Mouse (Mus musculus): Measurements from ENCODE around the gene Ash1l. TPM values are rescaled to one million over a fixed set of nuclear protein-coding genes. Genes with fewer than 3 reads are reported as not detected.

Gene Ash1l
- polyA plus RNA-seq (2015; fragmentation: Nextera tagmentation; extraction: Ambion mirVana), result 11.9 and 15.0 TPM in 2 replicates

GRCm38 (mm10) chr3:88950576-88951326 lies at the start of gene Ash1l, which contains the start of gene Dap3:
TSS of gene Ash1l (plus strand) at chr3:88950622.
TSS of gene Dap3 (minus strand) at chr3:88951181.
- ATAC-seq (peak; percentile 76), DNase-seq (ENCODE audit: low spot score) (peak; percentile 92)
- WGBS, result 1% methylated on average over 38 of the region's 64 CpGs
- H3K4me1 ChIP-seq (ENCODE audit: insufficient read depth, low read depth, low read length), result 0 out of 2 replicates have a peak, but pooled peaks cover 2% of the 10 kb centered on the region
- H3K4me2 ChIP-seq (replicated peaks; ENCODE audit: low read depth, low read length), result peak within 1 kb of the TSS; percentile 72
- H3K27ac ChIP-seq (ENCODE audit: low read length), result peak within 1 kb of the TSS; percentile 99
- H3K9ac ChIP-seq (replicated peaks; ENCODE audit: low read depth), result peak within 1 kb of the TSS; percentile 98
- H3K36me3 ChIP-seq (ENCODE audit: insufficient read depth, low read length), result no peaks in the 10 kb centered on the region
- H3K4me3 ChIP-seq (ENCODE audit: low read depth, low read length), result peak within 1 kb of the TSS; percentile 92
- TF ChIP-seq EP300 (IDR thresholded peaks at IDR 0.05) (no peak), CTCF (IDR thresholded peaks at IDR 0.05) (peak; percentile 68)
- H3K27me3 ChIP-seq (replicated peaks; ENCODE audit: insufficient read depth, low read length), result no peaks in the 10 kb centered on the region
- no peaks in the 10 kb centered on the region for H3K9me3 ChIP-seq (ENCODE audit: low read length)

- Histone ChIP-seq H3K36me3 (ENCODE audit: insufficient read depth, low read length) (peaks cover 57% of the 10 kb centered on the region), H3K4me1 (ENCODE audit: insufficient read depth, low read depth, low read length) (no peaks in the 10 kb centered on the region), H3K4me2 (replicated peaks; ENCODE audit: low read depth, low read length) (no peak overlapping the region), H3K4me3 (ENCODE audit: low read depth, low read length) (no peak overlapping the region), H3K9ac (replicated peaks; ENCODE audit: low read depth) (no peak overlapping the region), H3K27me3 (replicated peaks; ENCODE audit: insufficient read depth, low read length) (no peaks in the 10 kb centered on the region), H3K9me3 (ENCODE audit: low read length) (no peaks in the 10 kb centered on the region), H3K27ac (ENCODE audit: low read length) (no peak overlapping the region)
- ATAC-seq (no peak), DNase-seq (ENCODE audit: low spot score) (no peak)
- no peak for TF ChIP-seq CTCF (IDR thresholded peaks at IDR 0.05)
- TF ChIP-seq EP300 (IDR thresholded peaks at IDR 0.05), result no peak
- WGBS, result 80% methylated on average over 3 of the region's 3 CpGs
Observed at GRCm38 (mm10) chr3:88904803-88905202, 45.6 kb upstream of the Ash1l start.

GRCm38 (mm10) chr3:88905209-88905608 lies 45.2 kb upstream of the Ash1l start:
- no peaks in the 10 kb centered on the region for H3K4me1 ChIP-seq (ENCODE audit: insufficient read depth, low read depth, low read length)
- TF ChIP-seq CTCF (IDR thresholded peaks at IDR 0.05) (no peak), EP300 (IDR thresholded peaks at IDR 0.05) (no peak)
- no peak overlapping the region for H3K4me3 ChIP-seq (ENCODE audit: low read depth, low read length)
- no peaks in the 10 kb centered on the region for H3K9me3 ChIP-seq (ENCODE audit: low read length)
- H3K27me3 ChIP-seq (replicated peaks; ENCODE audit: insufficient read depth, low read length), result no peaks in the 10 kb centered on the region
- 85% methylated on average over 6 of the region's 6 CpGs for WGBS
- no peak for ATAC-seq
- no peak for DNase-seq (ENCODE audit: low spot score)
- H3K27ac ChIP-seq (ENCODE audit: low read length), result no peak overlapping the region
- no peak overlapping the region for H3K4me2 ChIP-seq (replicated peaks; ENCODE audit: low read depth, low read length)
- H3K36me3 ChIP-seq (ENCODE audit: insufficient read depth, low read length), result peaks cover 60% of the 10 kb centered on the region
- no peak overlapping the region for H3K9ac ChIP-seq (replicated peaks; ENCODE audit: low read depth)

- WGBS, result 89% methylated on average over 2 of the region's 2 CpGs
Observed at GRCm38 (mm10) chr3:88905741-88906140, 44.7 kb upstream of the Ash1l start.

GRCm38 (mm10) chr3:88906393-88907159 lies 43.8 kb upstream of the Ash1l start:
- H3K9ac ChIP-seq (replicated peaks; ENCODE audit: low read depth), result no peak overlapping the region
- H3K27ac ChIP-seq (ENCODE audit: low read length), result no peak overlapping the region
- no peaks in the 10 kb centered on the region for H3K4me1 ChIP-seq (ENCODE audit: insufficient read depth, low read depth, low read length)
- no peak overlapping the region for H3K4me3 ChIP-seq (ENCODE audit: low read depth, low read length)
- ATAC-seq (no peak), DNase-seq (ENCODE audit: low spot score) (no peak)
- H3K9me3 ChIP-seq (ENCODE audit: low read length), result no peaks in the 10 kb centered on the region
- H3K27me3 ChIP-seq (replicated peaks; ENCODE audit: insufficient read depth, low read length), result no peaks in the 10 kb centered on the region
- TF ChIP-seq CTCF (IDR thresholded peaks at IDR 0.05), result no peak
- no peak for TF ChIP-seq EP300 (IDR thresholded peaks at IDR 0.05)
- H3K36me3 ChIP-seq (ENCODE audit: insufficient read depth, low read length), result peaks cover 59% of the 10 kb centered on the region
- no peak overlapping the region for H3K4me2 ChIP-seq (replicated peaks; ENCODE audit: low read depth, low read length)
- WGBS, result 85% methylated on average over 6 of the region's 6 CpGs

More at GRCm38 (mm10) chr3:88905741-88906140, 44.7 kb upstream of the Ash1l start:
- DNase-seq (ENCODE audit: low spot score) (no peak), ATAC-seq (no peak)
- TF ChIP-seq EP300 (IDR thresholded peaks at IDR 0.05), result no peak
- TF ChIP-seq CTCF (IDR thresholded peaks at IDR 0.05), result no peak
- Histone ChIP-seq H3K9me3 (ENCODE audit: low read length) (no peaks in the 10 kb centered on the region), H3K4me2 (replicated peaks; ENCODE audit: low read depth, low read length) (no peak overlapping the region), H3K9ac (replicated peaks; ENCODE audit: low read depth) (no peak overlapping the region), H3K27me3 (replicated peaks; ENCODE audit: insufficient read depth, low read length) (no peaks in the 10 kb centered on the region), H3K4me1 (ENCODE audit: insufficient read depth, low read depth, low read length) (no peaks in the 10 kb centered on the region), H3K4me3 (ENCODE audit: low read depth, low read length) (no peak overlapping the region), H3K36me3 (ENCODE audit: insufficient read depth, low read length) (peaks cover 60% of the 10 kb centered on the region), H3K27ac (ENCODE audit: low read length) (no peak overlapping the region)

GRCm38 (mm10) chr3:88912585-88912984 lies 37.8 kb upstream of the Ash1l start:
- H3K27me3 ChIP-seq (replicated peaks; ENCODE audit: insufficient read depth, low read length), result no peaks in the 10 kb centered on the region
- H3K4me3 ChIP-seq (ENCODE audit: low read depth, low read length), result no peak overlapping the region
- ATAC-seq, result no peak

More at GRCm38 (mm10) chr3:88912585-88912984, 37.8 kb upstream of the Ash1l start:
- Histone ChIP-seq H3K4me1 (ENCODE audit: insufficient read depth, low read depth, low read length) (peaks cover 5% of the 10 kb centered on the region; the same call in 1 of the 2 replicates), H3K9me3 (ENCODE audit: low read length) (no peaks in the 10 kb centered on the region), H3K36me3 (ENCODE audit: insufficient read depth, low read length) (peaks cover 16% of the 10 kb centered on the region; the same call in 1 of the 2 replicates), H3K4me2 (replicated peaks; ENCODE audit: low read depth, low read length) (no peak overlapping the region; the same call in 1 of the 2 replicates), H3K27ac (ENCODE audit: low read length) (no peak overlapping the region), H3K9ac (replicated peaks; ENCODE audit: low read depth) (no peak overlapping the region)
- DNase-seq (ENCODE audit: low spot score), result no peak
- no peak for TF ChIP-seq EP300 (IDR thresholded peaks at IDR 0.05)
- TF ChIP-seq CTCF (IDR thresholded peaks at IDR 0.05), result no peak
- 78% methylated on average over 7 of the region's 7 CpGs for WGBS

Measured in lung, postnatal 0 days (tissue).